Mouse (Mus musculus): ENCODE results near the gene Slc35b1.

Slc35b1 gene

GRCm38 (mm10) chr11:95432194-95432593, 47.7 kb downstream of the Slc35b1 start:
- peak; percentile 32 for DNase-seq (ENCODE audit: low spot score)

Data from adipocyte (in vitro differentiated cells).